Mouse (Mus musculus) neural tube, postnatal 0 days (tissue): Measurements from ENCODE around the gene Arhgef9. TPM values are rescaled to one million over a fixed set of nuclear protein-coding genes. Genes with fewer than 3 reads are reported as not detected.

Experiments used
- polyA plus RNA-seq: library from polyadenylated mRNA; unstranded; fragments of >200 nt; fragmentation: Nextera tagmentation; extraction: Ambion mirVana; gene quantifications from 2 replicates; pipeline ENCODE4 v1.2.1, GENCODE M21; 2015

Gene Arhgef9
- 33.4 and 40.7 TPM in 2 replicates for polyA plus RNA-seq

DNA sequence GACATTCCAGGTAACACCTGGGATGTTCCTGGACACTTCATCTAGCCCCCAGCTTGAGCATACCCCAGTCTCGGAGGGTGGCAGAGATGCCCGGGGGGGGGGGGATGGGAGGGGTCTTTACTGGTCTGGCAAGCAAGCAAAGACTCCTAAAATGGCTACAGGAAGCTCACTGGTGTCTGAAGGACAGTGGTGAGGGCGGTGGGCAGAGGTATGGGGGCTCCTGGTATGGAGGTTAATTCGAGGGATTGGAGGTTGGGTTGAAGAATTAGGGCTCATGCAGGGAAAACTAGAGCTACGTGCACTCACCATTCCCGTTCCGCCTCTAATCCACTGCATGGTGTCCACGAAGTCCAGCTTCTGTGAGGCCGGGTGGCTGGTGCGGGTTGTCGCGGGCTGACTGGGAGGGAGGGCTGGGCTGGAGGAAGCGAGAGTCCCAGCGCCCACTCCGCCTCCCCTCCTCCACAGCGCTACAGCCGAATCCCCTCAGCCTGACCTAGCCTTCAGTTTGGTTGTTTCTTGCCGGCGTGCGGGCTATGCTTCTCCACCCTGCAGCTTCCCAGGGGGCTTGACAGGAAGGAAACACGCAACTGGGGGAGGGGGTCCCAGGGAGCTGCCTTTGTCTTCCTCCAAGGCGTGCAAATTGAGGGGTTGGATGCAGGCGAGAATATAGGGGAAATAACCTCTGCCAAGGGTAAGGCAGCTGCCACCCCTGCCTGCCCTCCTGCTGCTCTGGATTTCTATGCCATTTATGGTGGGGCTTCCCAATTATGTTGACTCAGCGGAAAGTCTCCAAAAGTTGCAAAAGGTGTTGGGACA is at the start of gene Arhgef9:
Arhgef9 (minus strand) TSS at position 753 of the 816 bp plus-strand sequence.

DNA sequence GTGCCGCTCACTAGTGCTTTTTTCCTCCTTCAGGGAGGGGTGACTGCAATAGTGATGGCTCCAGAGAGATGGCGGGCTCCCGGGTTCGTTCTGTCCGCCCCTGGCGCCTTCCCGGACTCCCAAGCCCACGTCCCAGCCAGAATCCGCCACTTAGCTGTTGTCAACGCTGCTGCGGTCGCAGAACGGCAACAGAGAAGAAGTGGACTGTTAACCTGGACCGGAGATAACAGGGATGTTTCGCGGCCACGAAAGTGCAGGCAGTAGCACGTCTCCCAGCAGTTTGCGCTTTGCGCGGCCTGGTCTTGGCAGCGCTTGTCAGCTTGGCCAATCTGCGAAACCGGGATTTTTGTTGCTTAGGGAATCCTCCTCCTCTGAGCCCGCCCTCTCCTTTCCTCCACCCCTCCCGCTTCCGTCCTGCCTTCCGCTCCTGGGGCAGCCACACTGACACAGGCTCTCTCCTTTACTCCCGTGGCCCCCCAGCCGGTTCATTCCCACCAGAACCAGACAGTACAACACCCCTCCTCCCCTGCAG is 170.2 kb downstream of the Arhgef9 start, which contains the start of gene Spin4:
Spin4 (minus strand) TSS at position 322 of the 532 bp plus-strand sequence.

Other genes with a start within 250 kb of the Arhgef9 start
- 3.0 and 3.1 TPM in 2 replicates for gene Spin4, start 170.2 kb downstream of the Arhgef9 start, polyA plus RNA-seq
- gene Amer1, start 248.0 kb upstream of the Arhgef9 start, polyA plus RNA-seq: 13.1 and 14.0 TPM in 2 replicates